Mouse (Mus musculus) c-Kit-negative CD71-positive TER-119-positive erythroid progenitor cells, embryonic 14.5 days (primary cell): ENCODE measurements around the gene Olfr761.
"Not testable (repeated sequence)": the region's sequence is repeated elsewhere in the genome, so short reads cannot be mapped to it uniquely, and the experiment has no call there.

Experiments used
- DNase-seq: peaks from one replicate; pipeline ENCODE4 v3.0.0-alpha.2; 2013; ENCODE audit warnings: low read depth, low spot score

The Olfr761 gene

GRCm38 (mm10) chr17:37952979-37953378 lies at the start of gene Olfr761:
Gene Olfr761 (minus strand): TSS chr17:37953079.
- DNase-seq = no peak

GRCm38 (mm10) chr17:37995635-37996307 lies 42.9 kb upstream of the Olfr761 start:
- peak; percentile 30 for DNase-seq

GRCm38 (mm10) chr17:37990453-37990961 lies 37.6 kb upstream of the Olfr761 start:
- peak; percentile 78 for DNase-seq

- no peak for DNase-seq
These were observed 20.7 kb upstream of the Olfr761 start for GRCm38 (mm10) chr17:37973591-37973990.

GRCm38 (mm10) chr17:37920248-37920647 lies 32.6 kb downstream of the Olfr761 start, which contains the start of gene Olfr128:
Gene Olfr128 (plus strand): TSS chr17:37920548.
- DNase-seq = no peak

GRCm38 (mm10) chr17:37906821-37907220 lies 46.1 kb downstream of the Olfr761 start:
- not testable (repeated sequence) for DNase-seq
